Mouse (Mus musculus) forebrain, embryonic 13.5 days (tissue): ENCODE measurements at regions not wholly inside any gene's neighbourhood (a gene's known extent, or its start where the extent isn't known, plus 50 kb on each side); places are given as distances from the start of the nearest gene placed in this dataset.

Source experiments
- ATAC-seq: fragments of 200-750 bp; cut with Nextera tagmentation; 2 replicates; pipeline ENCODE4 v1.8.0; 2017
- H3K27ac ChIP-seq: fragments of 300-500 bp; sonication (generic); 2 replicates; pipeline ENCODE4 v1.5.1; 2015; ENCODE audit warnings: inconsistent platforms, mild to moderate bottlenecking, moderate library complexity
- H3K27me3 ChIP-seq: fragments of 300-500 bp; sonication (generic); 2 replicates; pipeline ENCODE4 v1.6.1; 2015; ENCODE audit warnings: mild to moderate bottlenecking, inconsistent platforms
- H3K36me3 ChIP-seq: fragments of 300-500 bp; sonication (generic); 2 replicates; pipeline ENCODE4 v1.6.1; 2015; ENCODE audit warnings: mild to moderate bottlenecking, inconsistent platforms; ENCODE audit not compliant: poor library complexity, severe bottlenecking
- H3K4me1 ChIP-seq: fragments of 300-500 bp; sonication (generic); 2 replicates; pipeline ENCODE4 v1.6.1; 2015; ENCODE audit warnings: inconsistent platforms
- H3K4me2 ChIP-seq: fragments of 300-500 bp; sonication (generic); 2 replicates; pipeline ENCODE4 v1.6.1; 2015; ENCODE audit warnings: inconsistent platforms, mild to moderate bottlenecking, moderate library complexity
- H3K4me3 ChIP-seq: fragments of 300-500 bp; sonication (generic); 2 replicates; pipeline ENCODE4 v1.5.1; 2015; ENCODE audit warnings: mild to moderate bottlenecking, inconsistent platforms
- H3K9ac ChIP-seq: fragments of 300-500 bp; sonication (generic); 2 replicates; pipeline ENCODE4 v1.6.1; 2015; ENCODE audit warnings: mild to moderate bottlenecking, inconsistent platforms
- H3K9me3 ChIP-seq: fragments of 300-500 bp; sonication (generic); replicated peaks from 2 replicates; pipeline ENCODE4 v1.6.1; 2016; ENCODE audit warnings: inconsistent platforms
- WGBS: fragments of 180-500 bp; shearing (Covaris S2); methylation state at CpG from one replicate; pipeline ENCODE4 v1.1.7; 2015; 5-methylcytosine and 5-hydroxymethylcytosine counted together

- H3K9ac ChIP-seq = no peak overlapping the region
- H3K27ac ChIP-seq = no peak overlapping the region
- no peaks in the 10 kb centered on the region for H3K9me3 ChIP-seq
- H3K4me2 ChIP-seq = no peak overlapping the region
- H3K4me1 ChIP-seq = peaks cover 6% of the 10 kb centered on the region; the same call in 1 of the 2 replicates
- 85% methylated on average over 7 of the region's 7 CpGs for WGBS
- ATAC-seq = no peak
- no peak overlapping the region for H3K4me3 ChIP-seq
- no peaks in the 10 kb centered on the region for H3K36me3 ChIP-seq
- H3K27me3 ChIP-seq = no peaks in the 10 kb centered on the region
Measured at GRCm38 (mm10) chr12:73830122-73830521, 71.1 kb upstream of the Hif1a start.

- Histone ChIP-seq H3K9ac (no peak overlapping the region), H3K27ac (no peak overlapping the region), H3K4me3 (no peak overlapping the region), H3K4me1 (peaks cover 6% of the 10 kb centered on the region; the same call in 1 of the 2 replicates), H3K36me3 (no peaks in the 10 kb centered on the region), H3K27me3 (no peaks in the 10 kb centered on the region), H3K9me3 (no peaks in the 10 kb centered on the region), H3K4me2 (no peak overlapping the region)
- 78% methylated on average over 10 of the region's 10 CpGs for WGBS
- ATAC-seq = no peak
Measured at GRCm38 (mm10) chr12:73830551-73831203, 70.5 kb upstream of the Hif1a start.

- Histone ChIP-seq H3K27ac (peak overlapping the region; percentile 55; the same call in 1 of the 2 replicates), H3K9me3 (no peaks in the 10 kb centered on the region), H3K27me3 (no peaks in the 10 kb centered on the region), H3K4me1 (peaks cover 6% of the 10 kb centered on the region; the same call in 1 of the 2 replicates), H3K9ac (no peak overlapping the region), H3K4me2 (no peak overlapping the region), H3K4me3 (no peak overlapping the region), H3K36me3 (no peaks in the 10 kb centered on the region)
- ATAC-seq = peak; percentile 51; the same call in 1 of the 2 replicates
- 35% methylated on average over 7 of the region's 7 CpGs for WGBS
Measured at GRCm38 (mm10) chr12:73831204-73831595, 70.0 kb upstream of the Hif1a start.

- Histone ChIP-seq H3K36me3 (no peaks in the 10 kb centered on the region), H3K9me3 (no peaks in the 10 kb centered on the region), H3K27me3 (no peaks in the 10 kb centered on the region), H3K9ac (no peak overlapping the region), H3K4me1 (peaks cover 6% of the 10 kb centered on the region; the same call in 1 of the 2 replicates), H3K27ac (0 out of 2 replicates have a peak overlapping the region, but pooled peaks have one; percentile 55), H3K4me3 (no peak overlapping the region), H3K4me2 (no peak overlapping the region)
- no peak for ATAC-seq
- WGBS = 81% methylated on average over 10 of the region's 10 CpGs
Measured at GRCm38 (mm10) chr12:73831637-73832385, 69.4 kb upstream of the Hif1a start.

- Histone ChIP-seq H3K4me3 (no peak overlapping the region), H3K4me2 (no peak overlapping the region), H3K4me1 (peaks cover 6% of the 10 kb centered on the region; the same call in 1 of the 2 replicates), H3K36me3 (no peaks in the 10 kb centered on the region), H3K9me3 (no peaks in the 10 kb centered on the region), H3K9ac (no peak overlapping the region), H3K27ac (no peak overlapping the region), H3K27me3 (no peaks in the 10 kb centered on the region)
- WGBS = 86% methylated on average over 3 of the region's 3 CpGs
- no peak for ATAC-seq
Measured at GRCm38 (mm10) chr12:73832789-73833188, 68.4 kb upstream of the Hif1a start.

- Histone ChIP-seq H3K27me3 (no peaks in the 10 kb centered on the region), H3K9me3 (no peaks in the 10 kb centered on the region), H3K36me3 (no peaks in the 10 kb centered on the region), H3K9ac (no peak overlapping the region), H3K4me2 (no peak overlapping the region), H3K4me1 (peaks cover 6% of the 10 kb centered on the region; the same call in 1 of the 2 replicates), H3K27ac (no peak overlapping the region), H3K4me3 (no peak overlapping the region)
- ATAC-seq = no peak
Measured at GRCm38 (mm10) chr12:73836132-73836531, 65.0 kb upstream of the Hif1a start.

- H3K9me3 ChIP-seq = no peaks in the 10 kb centered on the region
- no peak overlapping the region for H3K4me3 ChIP-seq
- no peak for ATAC-seq
- WGBS = 89% methylated on average over 1 of the region's 1 CpGs
- H3K36me3 ChIP-seq = no peaks in the 10 kb centered on the region
- no peaks in the 10 kb centered on the region for H3K4me1 ChIP-seq
- H3K9ac ChIP-seq = no peak overlapping the region
- no peaks in the 10 kb centered on the region for H3K27me3 ChIP-seq
- no peak overlapping the region for H3K27ac ChIP-seq
- H3K4me2 ChIP-seq = no peak overlapping the region
Measured at GRCm38 (mm10) chr12:73837036-73837435, 64.1 kb upstream of the Hif1a start.

- H3K4me3 ChIP-seq = no peak overlapping the region
- no peaks in the 10 kb centered on the region for H3K27me3 ChIP-seq
- no peak for ATAC-seq
- 97% methylated on average over 2 of the region's 2 CpGs for WGBS
- no peak overlapping the region for H3K4me2 ChIP-seq
- H3K4me1 ChIP-seq = no peaks in the 10 kb centered on the region
- H3K9me3 ChIP-seq = no peaks in the 10 kb centered on the region
- H3K27ac ChIP-seq = no peak overlapping the region
- H3K36me3 ChIP-seq = no peaks in the 10 kb centered on the region
- H3K9ac ChIP-seq = no peak overlapping the region
Measured at GRCm38 (mm10) chr12:73837921-73838320, 63.3 kb upstream of the Hif1a start.

- Histone ChIP-seq H3K4me2 (no peak overlapping the region), H3K36me3 (no peaks in the 10 kb centered on the region), H3K4me3 (no peak overlapping the region), H3K4me1 (no peaks in the 10 kb centered on the region), H3K9me3 (no peaks in the 10 kb centered on the region), H3K27me3 (no peaks in the 10 kb centered on the region), H3K27ac (no peak overlapping the region), H3K9ac (no peak overlapping the region)
- no peak for ATAC-seq
- WGBS = 95% methylated on average over 10 of the region's 10 CpGs
Measured at GRCm38 (mm10) chr12:73838330-73838729, 62.8 kb upstream of the Hif1a start.

- H3K9me3 ChIP-seq = no peaks in the 10 kb centered on the region
- no peaks in the 10 kb centered on the region for H3K4me1 ChIP-seq
- no peak for ATAC-seq
- H3K36me3 ChIP-seq = no peaks in the 10 kb centered on the region
- WGBS = 88% methylated on average over 9 of the region's 9 CpGs
- H3K27me3 ChIP-seq = no peaks in the 10 kb centered on the region
- no peak overlapping the region for H3K4me2 ChIP-seq
- H3K9ac ChIP-seq = no peak overlapping the region
- no peak overlapping the region for H3K27ac ChIP-seq
- H3K4me3 ChIP-seq = no peak overlapping the region
Measured at GRCm38 (mm10) chr12:73842000-73842675, 59.0 kb upstream of the Hif1a start.

- Histone ChIP-seq H3K9ac (no peak overlapping the region), H3K9me3 (no peaks in the 10 kb centered on the region), H3K36me3 (no peaks in the 10 kb centered on the region), H3K4me3 (no peak overlapping the region), H3K4me2 (no peak overlapping the region), H3K27me3 (no peaks in the 10 kb centered on the region), H3K4me1 (no peaks in the 10 kb centered on the region), H3K27ac (no peak overlapping the region)
- no peak for ATAC-seq
- 90% methylated on average over 3 of the region's 3 CpGs for WGBS
Measured at GRCm38 (mm10) chr12:73844782-73845181, 56.4 kb upstream of the Hif1a start.

GRCm38 (mm10) chr12:73846672-73847071, 54.5 kb upstream of the Hif1a start:
- Histone ChIP-seq H3K4me2 (no peak overlapping the region), H3K4me1 (no peaks in the 10 kb centered on the region), H3K27ac (no peak overlapping the region), H3K9ac (no peak overlapping the region), H3K9me3 (no peaks in the 10 kb centered on the region), H3K27me3 (no peaks in the 10 kb centered on the region), H3K36me3 (no peaks in the 10 kb centered on the region), H3K4me3 (no peak overlapping the region)
- no peak for ATAC-seq
- WGBS = 66% methylated on average over 10 of the region's 10 CpGs
